Mouse (Mus musculus): ENCODE results near the gene Mrpl47. TPM values are rescaled to one million over a fixed set of nuclear protein-coding genes. Genes with fewer than 3 reads are reported as not detected.
"Not testable (repeated sequence)": the region's sequence is repeated elsewhere in the genome, so short reads cannot be mapped to it uniquely, and the experiment has no call there.

The Mrpl47 gene
- polyA plus RNA-seq, 1 experiment from 2014 or later: 35.6 TPM

- H3K4me3 ChIP-seq: peak within 1 kb of the TSS; percentile 90
- H3K27ac ChIP-seq: peak within 1 kb of the TSS; percentile 83
- no peaks in the 10 kb centered on the region for H3K9me3 ChIP-seq (replicated peaks)
- under 1% methylated on average over 62 of the region's 62 CpGs for WGBS
- peaks cover 19% of the 10 kb centered on the region for H3K4me1 ChIP-seq
- no peaks in the 10 kb centered on the region for H3K27me3 ChIP-seq (ENCODE audit: low read depth, poor library complexity, severe bottlenecking)
- DNase-seq (ENCODE audit: low spot score): peak; percentile 94
- peaks cover 53% of the 10 kb centered on the region for H3K36me3 ChIP-seq
Measured at GRCm38 (mm10) chr3:32736244-32737171, 897 bp downstream of the Mrpl47 start, which contains the start of gene Ndufb5. TSS of gene Ndufb5 (plus strand) at chr3:32736990.

GRCm38 (mm10) chr3:32727861-32728260, 9.5 kb downstream of the Mrpl47 start:
- H3K27ac ChIP-seq: no peak overlapping the region
- H3K9me3 ChIP-seq (replicated peaks): no peaks in the 10 kb centered on the region
- DNase-seq (ENCODE audit: low spot score): no peak
- no peak overlapping the region for H3K4me3 ChIP-seq
- no peaks in the 10 kb centered on the region for H3K4me1 ChIP-seq
- H3K27me3 ChIP-seq (ENCODE audit: low read depth, poor library complexity, severe bottlenecking): no peaks in the 10 kb centered on the region
- H3K36me3 ChIP-seq: peaks cover 97% of the 10 kb centered on the region
- WGBS: 87% methylated on average over 4 of the region's 4 CpGs

GRCm38 (mm10) chr3:32725951-32726350, 11.5 kb downstream of the Mrpl47 start:
- H3K4me3 ChIP-seq: no peak overlapping the region
- 91% methylated on average over 5 of the region's 5 CpGs for WGBS
- peaks cover 98% of the 10 kb centered on the region for H3K36me3 ChIP-seq
- H3K4me1 ChIP-seq: no peaks in the 10 kb centered on the region
- DNase-seq (ENCODE audit: low spot score): no peak
- H3K9me3 ChIP-seq (replicated peaks): no peaks in the 10 kb centered on the region
- H3K27ac ChIP-seq: no peak overlapping the region
- H3K27me3 ChIP-seq (ENCODE audit: low read depth, poor library complexity, severe bottlenecking): no peaks in the 10 kb centered on the region

GRCm38 (mm10) chr3:32724191-32724590, 13.2 kb downstream of the Mrpl47 start:
- Histone ChIP-seq H3K36me3 (peaks cover 99% of the 10 kb centered on the region), H3K4me3 (no peak overlapping the region), H3K4me1 (no peaks in the 10 kb centered on the region), H3K27ac (no peak overlapping the region), H3K27me3 (ENCODE audit: low read depth, poor library complexity, severe bottlenecking) (no peaks in the 10 kb centered on the region), H3K9me3 (replicated peaks) (no peaks in the 10 kb centered on the region)
- DNase-seq (ENCODE audit: low spot score): no peak
- whole genome bisulfite sequencing: 95% methylated on average over 7 of the region's 7 CpGs

- Histone ChIP-seq H3K27me3 (ENCODE audit: low read depth, poor library complexity, severe bottlenecking) (no peaks in the 10 kb centered on the region), H3K4me3 (no peak overlapping the region), H3K36me3 (peaks cover 100% of the 10 kb centered on the region), H3K9me3 (replicated peaks) (no peaks in the 10 kb centered on the region), H3K27ac (no peak overlapping the region), H3K4me1 (no peaks in the 10 kb centered on the region)
- DNase-seq (ENCODE audit: low spot score): no peak
- WGBS: 94% methylated on average over 5 of the region's 5 CpGs
Measured at GRCm38 (mm10) chr3:32718271-32718670, 19.1 kb downstream of the Mrpl47 start.

- not testable (repeated sequence) for DNase-seq (ENCODE audit: low spot score); H3K27me3 ChIP-seq (ENCODE audit: low read depth, poor library complexity, severe bottlenecking); H3K9me3 ChIP-seq (replicated peaks); H3K27ac ChIP-seq; H3K4me3 ChIP-seq; H3K4me1 ChIP-seq
- peaks cover 100% of the 10 kb centered on the region for H3K36me3 ChIP-seq
- 95% methylated on average over 6 of the region's 6 CpGs for WGBS
Measured at GRCm38 (mm10) chr3:32717403-32717802, 20.0 kb downstream of the Mrpl47 start.

- 96% methylated on average over 3 of the region's 3 CpGs for WGBS
- Histone ChIP-seq H3K27me3 (ENCODE audit: low read depth, poor library complexity, severe bottlenecking) (no peaks in the 10 kb centered on the region), H3K4me3 (no peak overlapping the region), H3K27ac (no peak overlapping the region), H3K36me3 (peaks cover 77% of the 10 kb centered on the region), H3K4me1 (peaks cover 6% of the 10 kb centered on the region), H3K9me3 (replicated peaks) (no peaks in the 10 kb centered on the region)
- DNase-seq (ENCODE audit: low spot score): no peak
Measured at GRCm38 (mm10) chr3:32713711-32714110, 23.7 kb downstream of the Mrpl47 start.

GRCm38 (mm10) chr3:32709388-32709787, 28.0 kb downstream of the Mrpl47 start:
- Histone ChIP-seq H3K9me3 (replicated peaks) (no peaks in the 10 kb centered on the region), H3K4me1 (peaks cover 6% of the 10 kb centered on the region), H3K36me3 (peaks cover 34% of the 10 kb centered on the region), H3K27ac (peak overlapping the region; percentile 95), H3K27me3 (ENCODE audit: low read depth, poor library complexity, severe bottlenecking) (no peaks in the 10 kb centered on the region), H3K4me3 (peak overlapping the region; percentile 97)
- WGBS: 9% methylated on average over 9 of the region's 9 CpGs
- no peak for DNase-seq (ENCODE audit: low spot score)

GRCm38 (mm10) chr3:32708368-32709231, 28.8 kb downstream of the Mrpl47 start:
- Histone ChIP-seq H3K4me1 (peaks cover 6% of the 10 kb centered on the region), H3K27me3 (ENCODE audit: low read depth, poor library complexity, severe bottlenecking) (no peaks in the 10 kb centered on the region), H3K27ac (peak overlapping the region; percentile 95), H3K4me3 (peak overlapping the region; percentile 97), H3K9me3 (replicated peaks) (no peaks in the 10 kb centered on the region), H3K36me3 (peaks cover 26% of the 10 kb centered on the region)
- under 1% methylated on average over 90 of the region's 90 CpGs for WGBS
- peak; percentile 97 for DNase-seq (ENCODE audit: low spot score)

GRCm38 (mm10) chr3:32708052-32708367, 29.4 kb downstream of the Mrpl47 start:
- WGBS: 6% methylated on average over 4 of the region's 4 CpGs
- H3K27ac ChIP-seq: peak overlapping the region; percentile 95
- no peaks in the 10 kb centered on the region for H3K9me3 ChIP-seq (replicated peaks)
- no peak for DNase-seq (ENCODE audit: low spot score)
- peak overlapping the region; percentile 97 for H3K4me3 ChIP-seq
- peaks cover 20% of the 10 kb centered on the region for H3K36me3 ChIP-seq
- no peaks in the 10 kb centered on the region for H3K27me3 ChIP-seq (ENCODE audit: low read depth, poor library complexity, severe bottlenecking)
- peaks cover 6% of the 10 kb centered on the region for H3K4me1 ChIP-seq

GRCm38 (mm10) chr3:32705647-32706348, 31.6 kb downstream of the Mrpl47 start, which contains the start of gene Actl6a:
TSS of gene Actl6a (plus strand) at chr3:32706298.
- not testable (repeated sequence) for DNase-seq (ENCODE audit: low spot score); H3K4me3 ChIP-seq; H3K36me3 ChIP-seq; H3K27me3 ChIP-seq (ENCODE audit: low read depth, poor library complexity, severe bottlenecking); H3K4me1 ChIP-seq; H3K9me3 ChIP-seq (replicated peaks); H3K27ac ChIP-seq
- WGBS: 89% methylated on average over 9 of the region's 9 CpGs

GRCm38 (mm10) chr3:32704632-32705031, 32.8 kb downstream of the Mrpl47 start:
- H3K9me3 ChIP-seq (replicated peaks); DNase-seq (ENCODE audit: low spot score); H3K4me1 ChIP-seq; H3K4me3 ChIP-seq; H3K36me3 ChIP-seq; H3K27me3 ChIP-seq (ENCODE audit: low read depth, poor library complexity, severe bottlenecking); H3K27ac ChIP-seq: not testable (repeated sequence)
- WGBS: 90% methylated on average over 10 of the region's 10 CpGs

Measured in limb, embryonic 10.5 days (tissue).